Mouse (Mus musculus): ENCODE results near the gene Sox8.
A peak's percentile ranks its signal among the peaks of the same experiment; 100 is the strongest.

The Sox8 gene

DNA sequence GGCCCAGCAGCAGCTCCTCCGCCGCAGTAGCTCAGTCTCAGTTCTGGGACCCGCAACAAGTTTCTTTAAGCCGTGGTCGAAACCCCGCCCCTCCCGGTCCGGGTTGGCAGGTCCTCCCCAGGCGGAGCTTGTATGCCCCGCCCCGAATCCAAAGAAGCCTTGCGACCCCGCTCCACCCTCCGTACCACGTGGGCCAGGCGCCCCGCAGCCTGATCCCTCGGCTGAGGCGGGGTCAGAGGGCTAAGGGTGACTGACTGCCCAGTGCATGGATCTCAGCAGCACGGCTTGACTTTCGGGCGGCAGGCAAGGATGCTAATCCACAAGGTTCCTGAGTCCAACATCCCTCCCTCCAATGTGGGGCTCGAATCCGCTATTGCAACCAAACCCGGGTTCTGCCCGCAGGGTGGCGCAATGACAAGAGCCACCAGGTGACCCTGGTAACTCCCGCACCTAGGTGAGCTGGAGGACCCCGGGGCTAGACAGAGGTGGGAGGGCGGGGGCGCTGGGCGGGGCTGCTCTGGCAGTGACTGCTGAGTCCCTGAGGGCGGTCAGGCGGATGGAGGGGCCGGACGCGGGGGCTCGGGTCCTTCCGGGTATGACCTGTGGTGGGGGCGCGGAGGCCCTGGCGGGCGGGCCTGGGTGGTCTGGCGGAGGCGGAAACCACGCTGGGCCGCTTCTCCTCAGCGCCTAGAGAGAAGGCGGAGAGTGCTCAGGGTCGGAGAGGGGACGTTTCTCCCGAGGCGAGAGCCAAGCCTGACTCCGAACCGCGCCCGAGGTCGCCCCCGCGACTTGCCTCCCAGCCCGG lies at the start of gene Sox8:
TSS of gene Sox8 (minus strand) at position 39 of the 805 bp plus-strand sequence.
- DNase-seq, result peak; percentile 87 to 92

DNA sequence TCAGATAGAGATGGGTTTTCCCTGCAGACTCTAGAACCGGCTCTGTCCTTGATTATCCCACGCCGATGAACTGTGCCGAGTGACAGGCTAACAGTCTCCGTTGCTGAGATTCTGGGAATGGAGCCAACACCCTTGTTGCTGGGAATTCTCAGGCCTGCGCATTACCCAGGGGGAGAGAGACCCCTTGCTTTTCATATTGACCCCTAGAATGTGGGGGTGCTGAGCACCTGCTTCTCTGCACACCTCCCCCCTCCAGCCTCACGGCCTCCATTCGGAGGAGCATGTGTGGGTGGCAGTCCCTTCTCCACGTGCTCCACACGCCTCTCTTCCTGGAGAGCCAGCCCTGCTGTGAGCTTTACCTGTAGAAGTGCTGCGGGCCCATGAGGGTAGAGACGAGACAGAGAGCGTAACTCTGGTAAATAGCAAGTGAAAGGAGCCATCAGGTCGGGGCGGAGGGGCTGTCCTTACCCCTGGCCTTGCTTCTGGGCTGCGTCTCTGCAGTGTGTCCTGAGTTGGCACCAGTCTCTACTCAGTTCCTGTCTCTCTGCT lies 48.1 kb upstream of the Sox8 start:
- peak in 1 of 2 experiments; percentile 49 for DNase-seq

DNA sequence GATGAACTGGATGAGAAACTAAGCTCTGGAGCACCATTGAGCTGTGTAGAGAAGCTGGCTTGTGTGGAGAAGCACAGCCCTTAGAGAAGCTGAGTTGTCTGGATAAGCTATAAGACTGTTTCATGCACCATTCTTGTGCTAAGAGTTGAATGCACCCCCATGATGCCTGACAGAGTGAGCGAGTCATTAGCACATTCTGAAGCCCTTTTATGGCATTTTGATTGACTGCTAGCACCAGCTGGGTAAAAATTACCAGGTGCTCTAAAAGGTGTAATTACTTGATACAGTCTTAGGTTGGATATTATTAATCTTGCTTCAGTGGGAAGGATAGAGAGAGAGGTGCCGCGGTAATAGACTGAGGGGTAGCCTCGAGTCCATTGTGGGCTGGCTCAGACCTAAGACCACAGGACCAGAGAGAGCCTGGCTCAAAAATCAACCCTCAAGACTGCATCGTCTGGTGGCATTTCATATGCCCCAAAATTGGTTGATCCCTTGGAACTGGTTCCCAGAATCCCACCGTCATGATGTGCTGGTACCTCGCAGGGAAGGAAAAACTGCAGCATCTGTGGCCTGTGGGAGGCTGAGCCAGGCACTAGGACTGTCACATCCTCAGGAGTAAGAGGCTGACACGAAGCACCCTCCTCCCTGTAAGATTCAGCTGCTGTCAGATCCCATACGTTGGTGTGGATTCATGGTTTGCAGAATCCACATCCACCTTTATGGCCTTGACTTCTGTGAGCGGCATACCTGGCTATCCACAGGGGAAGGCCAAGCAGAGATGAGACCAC lies 44.4 kb upstream of the Sox8 start:
- no peak for DNase-seq

DNA sequence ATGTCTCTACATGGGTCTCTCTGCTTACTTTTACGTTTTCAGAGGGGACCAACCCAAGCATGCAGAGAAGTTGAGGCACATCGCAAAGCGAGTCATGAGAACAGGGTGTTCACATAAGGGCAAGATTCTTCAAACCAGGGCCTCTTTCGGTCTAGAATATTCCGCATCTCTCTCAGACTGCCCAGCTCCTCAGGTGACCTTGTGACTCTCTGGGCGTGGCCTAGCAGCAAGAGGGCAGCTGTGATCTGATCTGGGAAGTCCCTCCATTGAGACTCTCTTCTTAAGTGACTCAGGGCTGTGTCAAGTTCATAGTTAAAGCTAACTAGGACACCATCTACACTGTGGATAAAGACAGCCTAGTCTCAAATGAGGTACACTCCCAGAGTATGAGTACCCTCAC lies 42.8 kb upstream of the Sox8 start:
- no peak for DNase-seq

DNA sequence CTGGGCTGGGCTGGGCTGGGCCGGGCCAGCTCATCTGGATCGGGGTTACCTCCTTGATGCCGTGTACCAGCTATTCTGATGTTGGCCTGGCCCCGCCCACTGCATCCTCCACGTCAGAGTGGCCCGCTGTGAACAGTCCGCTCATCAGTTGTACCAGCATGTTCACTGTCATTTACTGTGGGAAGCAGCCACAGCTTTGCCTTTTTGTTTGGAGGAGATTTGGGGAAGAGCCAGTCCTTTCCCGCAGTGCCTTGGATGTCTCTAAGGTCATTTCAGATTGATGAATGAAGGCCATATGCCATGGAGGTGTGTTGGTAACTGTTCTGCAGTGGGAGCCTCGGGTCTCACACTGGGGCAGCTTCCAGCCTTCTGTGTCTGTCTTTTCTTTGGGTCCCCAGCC lies 42.1 kb upstream of the Sox8 start:
- DNase-seq, result no peak

DNA sequence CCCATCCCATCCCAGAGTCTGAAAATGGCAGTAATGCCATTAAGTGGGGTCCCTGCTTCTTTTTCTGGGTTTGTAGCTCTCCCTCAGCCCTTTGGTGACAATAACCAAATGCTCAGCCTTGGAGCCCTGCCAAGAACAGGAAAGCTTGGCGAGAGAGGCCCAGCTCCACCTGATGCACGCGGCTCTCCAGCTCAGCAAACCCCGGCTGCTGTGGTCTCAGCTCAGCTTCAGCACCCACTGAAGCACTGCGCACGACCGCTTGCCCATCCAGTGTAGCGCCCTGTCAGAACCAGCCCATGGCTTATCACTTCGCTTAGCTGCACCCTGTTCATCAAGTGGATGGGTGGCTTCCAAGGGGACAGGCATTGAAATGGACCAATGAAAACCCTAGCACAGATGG lies 39.7 kb upstream of the Sox8 start:
- peak; percentile 54 to 65 for DNase-seq

DNA sequence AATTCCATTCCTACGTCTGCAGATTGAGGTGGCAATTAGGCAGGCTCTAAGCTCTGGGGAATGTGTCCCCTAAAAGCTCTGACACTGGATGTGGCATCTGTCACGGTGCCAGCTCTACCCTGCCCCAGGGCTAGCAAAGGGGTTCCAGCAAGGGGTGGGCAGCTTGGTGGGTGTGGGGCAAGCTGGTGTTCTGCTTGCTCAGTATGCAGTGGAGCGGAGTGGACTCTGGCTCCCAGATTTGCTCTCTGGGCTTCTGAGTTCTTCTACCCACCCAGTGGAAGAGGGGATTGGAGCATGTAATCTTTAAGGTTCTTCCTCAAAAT lies 39.0 kb upstream of the Sox8 start:
- DNase-seq, result peak in 1 of 2 experiments; percentile 28

DNA sequence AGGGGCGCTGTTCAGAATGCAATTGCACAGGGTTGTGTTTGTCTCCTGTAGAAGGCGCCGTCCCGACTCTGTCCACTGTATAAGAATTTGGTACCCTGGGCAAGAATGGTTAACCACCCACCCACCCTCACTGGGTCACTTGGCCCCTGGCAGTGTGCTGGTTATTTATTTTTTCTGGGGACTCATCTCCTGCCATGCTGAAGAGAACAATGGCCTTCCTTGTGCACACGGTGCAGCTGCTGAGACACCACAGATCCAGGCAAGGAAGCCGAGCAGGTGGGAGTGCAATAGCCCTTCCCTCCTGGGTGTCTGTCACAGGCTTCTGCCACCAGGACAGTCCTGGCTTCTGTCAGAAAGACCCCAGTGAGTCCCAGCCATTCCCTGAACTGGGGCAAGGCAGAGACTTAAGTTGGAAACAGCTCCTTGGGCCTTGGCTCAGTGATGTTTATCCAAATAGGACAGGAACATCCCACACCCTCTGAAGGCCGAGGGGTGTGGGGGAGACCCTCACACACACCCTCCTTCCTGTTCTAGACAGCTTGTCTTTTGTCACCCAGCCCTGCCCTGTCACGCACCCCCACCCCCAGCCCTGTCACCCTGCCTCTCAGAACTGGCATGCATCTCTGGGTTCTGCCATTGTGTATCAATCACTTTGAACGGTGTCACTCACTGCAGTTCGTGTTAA lies 38.5 kb upstream of the Sox8 start:
- DNase-seq, result no peak

DNA sequence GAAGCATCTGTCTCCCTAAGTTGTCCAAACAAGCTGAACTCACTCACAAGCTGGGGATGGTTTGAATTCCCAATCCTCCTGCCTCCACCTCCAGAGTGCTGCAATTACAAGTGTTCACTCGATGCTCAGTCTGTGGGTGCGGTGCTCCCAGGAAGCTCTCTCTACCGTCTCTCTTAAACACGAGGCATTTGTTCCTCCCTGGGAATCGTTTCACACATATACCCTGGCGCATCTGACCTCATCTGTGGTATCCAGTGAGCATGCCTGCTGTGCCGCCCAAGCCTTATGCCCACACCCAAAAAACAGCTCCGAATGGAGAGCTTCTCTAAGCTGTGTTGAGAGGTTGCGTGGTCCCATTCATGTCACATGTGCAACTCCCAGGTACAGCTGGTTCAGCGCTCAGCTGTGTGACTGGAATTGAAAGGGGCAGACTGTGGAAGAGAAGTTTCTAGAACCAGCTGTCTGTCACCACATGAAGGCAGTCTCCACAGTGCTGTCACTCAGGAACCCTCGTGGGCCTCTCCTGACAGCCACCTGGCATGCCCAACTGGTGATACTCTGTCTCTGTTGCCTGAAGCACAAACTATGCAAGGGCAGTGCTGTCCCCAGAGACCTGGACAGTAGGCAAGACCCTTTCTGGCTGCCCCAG lies 37.8 kb upstream of the Sox8 start:
- no peak for DNase-seq

DNA sequence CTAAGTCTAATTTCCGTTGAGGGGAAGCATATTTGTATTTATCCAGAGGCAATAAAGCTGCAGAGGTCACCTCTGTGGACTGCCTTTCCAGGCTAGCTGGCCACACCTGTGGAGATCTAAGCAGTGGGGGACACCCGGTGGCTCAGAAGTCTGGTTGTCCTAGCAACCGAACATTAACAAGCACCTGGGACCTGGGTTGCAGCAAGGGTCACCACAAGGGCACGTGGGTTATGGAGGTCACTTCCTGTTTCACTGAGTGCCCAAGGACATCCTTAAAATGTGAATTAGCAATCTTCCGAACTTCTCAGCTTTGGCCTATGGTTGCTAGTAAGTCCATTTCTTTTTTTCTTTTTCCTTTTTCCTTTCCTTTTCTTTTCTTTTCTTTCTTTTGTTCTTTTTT lies 33.7 kb upstream of the Sox8 start:
- DNase-seq, result peak in 1 of 2 experiments; percentile 27

DNA sequence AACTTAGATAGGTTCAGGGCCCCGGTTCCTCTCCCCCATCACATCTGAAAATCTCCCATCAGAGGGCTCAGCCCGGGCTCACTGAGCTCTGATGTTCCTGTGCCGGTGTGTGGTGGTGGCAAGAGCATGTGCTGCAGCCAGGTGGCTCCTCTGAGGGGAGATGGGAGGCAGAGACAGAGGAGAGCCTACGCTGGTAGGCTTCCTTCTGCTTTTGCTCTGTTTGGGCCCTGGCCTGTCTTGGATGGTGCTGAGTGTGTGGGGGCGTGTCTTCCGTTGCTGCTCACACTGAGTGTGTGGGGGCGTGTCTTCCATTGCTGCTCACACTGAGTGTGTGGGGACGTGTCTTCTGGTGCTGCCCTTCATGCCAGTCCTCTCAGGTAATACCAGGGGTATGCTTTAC lies 31.9 kb upstream of the Sox8 start:
- DNase-seq, result no peak

DNA sequence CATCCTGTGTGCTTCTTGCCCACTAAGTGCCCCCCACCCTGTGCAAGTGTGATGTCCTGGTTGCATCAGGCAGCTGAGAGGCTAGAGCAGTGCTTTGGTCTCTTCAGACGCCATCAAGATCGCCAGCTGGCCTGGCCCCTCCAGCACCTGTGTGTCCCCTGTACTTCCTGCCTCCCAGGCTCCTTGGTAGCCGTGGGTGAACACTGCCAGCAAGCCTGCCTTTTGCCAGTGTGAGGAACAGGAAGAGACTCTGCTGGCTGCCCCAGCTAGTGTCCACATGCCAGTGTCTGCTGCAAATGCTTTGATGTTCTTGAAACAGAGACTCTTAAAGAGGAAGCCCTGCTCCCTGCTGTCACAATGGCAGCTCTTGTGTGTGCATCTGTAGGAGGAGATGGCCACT lies 27.1 kb upstream of the Sox8 start:
- DNase-seq, result no peak

DNA sequence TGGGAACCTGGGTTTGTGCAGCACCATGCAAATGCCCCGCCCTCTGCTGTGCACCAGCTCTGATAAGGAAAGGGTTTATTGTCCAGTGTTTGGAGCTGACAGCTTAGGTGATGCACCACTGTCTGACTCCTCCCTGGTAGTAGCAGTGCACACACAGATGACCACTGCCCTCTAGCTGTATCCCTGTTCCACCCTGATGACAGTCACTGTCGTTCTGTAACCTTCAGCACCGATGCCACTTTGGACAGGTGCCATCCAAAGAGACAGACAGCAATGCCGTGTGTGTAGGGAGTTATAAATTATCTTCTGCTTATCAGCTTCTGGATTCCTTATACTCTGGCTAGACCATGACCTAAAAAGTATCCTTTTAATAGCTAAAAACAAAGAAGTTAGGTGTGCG lies 25.0 kb upstream of the Sox8 start:
- no peak for DNase-seq

DNA sequence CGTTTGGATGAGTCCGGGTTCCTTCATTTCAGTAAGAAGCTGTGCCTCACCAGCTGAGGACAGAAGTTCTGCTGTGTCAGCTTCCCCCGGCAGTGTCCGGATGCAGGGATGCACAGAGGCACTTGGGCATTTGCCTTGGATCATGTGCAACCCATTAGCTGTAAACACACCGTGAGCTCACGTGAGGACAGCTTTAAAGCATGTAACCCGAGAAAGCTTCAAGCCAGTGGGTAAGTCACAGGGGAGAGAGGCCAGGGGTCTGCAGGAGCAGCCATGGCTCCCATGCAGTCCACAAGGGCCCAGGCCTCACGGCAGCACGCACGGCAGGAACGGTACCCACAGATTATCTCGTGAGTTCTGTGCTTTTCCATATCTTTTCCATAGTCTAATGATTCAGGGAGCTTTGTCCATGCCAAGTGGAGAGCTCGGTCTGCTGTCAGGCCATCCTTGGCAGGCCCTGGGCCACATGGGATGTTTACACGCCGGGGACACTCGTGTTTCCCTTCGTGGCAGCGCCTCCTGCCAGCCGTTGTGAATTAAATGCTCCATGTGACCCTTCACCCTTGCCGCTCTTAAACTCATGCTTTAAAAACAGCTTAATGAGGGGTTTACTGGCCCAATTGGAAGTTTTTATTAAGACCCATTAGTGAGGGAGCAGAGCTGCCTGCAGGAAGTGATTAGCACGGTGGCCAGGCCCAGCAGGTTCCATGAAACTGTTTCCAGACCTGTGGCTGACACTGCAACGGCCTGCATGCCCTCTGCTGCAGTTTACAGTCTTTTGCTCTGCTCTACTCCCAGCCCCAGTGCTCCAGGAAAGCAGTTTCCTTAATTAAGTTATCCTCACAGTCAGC lies 23.1 kb upstream of the Sox8 start:
- DNase-seq, result peak; percentile 28 to 40

DNA sequence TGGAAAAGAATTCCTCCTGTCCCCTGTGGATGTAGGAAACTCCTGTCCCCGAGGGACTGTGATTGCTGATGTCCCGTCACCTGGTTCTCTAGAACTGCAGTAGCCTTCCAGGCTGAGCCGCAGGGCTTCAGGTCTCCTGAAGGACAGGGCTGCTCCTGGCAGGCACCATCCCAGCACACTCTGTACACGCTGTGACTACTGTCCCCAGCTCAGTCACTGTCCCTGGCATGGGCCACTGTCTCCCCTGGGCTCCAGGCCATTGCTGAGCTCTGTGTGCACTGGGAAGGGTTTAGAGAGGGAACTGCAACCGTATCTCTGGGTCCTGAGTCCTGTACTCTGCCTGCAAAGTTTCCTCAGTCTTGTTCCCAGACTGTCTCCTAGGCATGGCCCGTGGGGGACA lies 21.9 kb upstream of the Sox8 start:
- no peak for DNase-seq

DNA sequence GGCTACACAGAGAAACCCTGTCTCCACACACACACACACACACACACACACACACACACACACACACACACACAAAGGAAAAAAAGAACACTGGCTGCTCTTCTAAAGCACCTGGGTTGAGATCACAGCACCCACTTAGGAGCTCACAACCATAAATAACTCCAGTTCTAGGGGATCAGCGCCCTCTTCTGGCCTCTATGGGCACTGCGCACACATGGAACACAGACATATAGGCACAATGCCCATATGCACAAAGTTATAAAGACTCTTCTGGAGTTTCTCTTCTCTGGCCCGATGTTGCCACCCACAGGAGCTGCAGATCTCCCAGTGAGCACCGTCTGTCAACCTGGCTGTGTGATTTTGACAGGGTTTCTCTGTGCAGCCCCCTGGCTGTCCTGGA lies 20.5 kb upstream of the Sox8 start:
- no peak for DNase-seq

DNA sequence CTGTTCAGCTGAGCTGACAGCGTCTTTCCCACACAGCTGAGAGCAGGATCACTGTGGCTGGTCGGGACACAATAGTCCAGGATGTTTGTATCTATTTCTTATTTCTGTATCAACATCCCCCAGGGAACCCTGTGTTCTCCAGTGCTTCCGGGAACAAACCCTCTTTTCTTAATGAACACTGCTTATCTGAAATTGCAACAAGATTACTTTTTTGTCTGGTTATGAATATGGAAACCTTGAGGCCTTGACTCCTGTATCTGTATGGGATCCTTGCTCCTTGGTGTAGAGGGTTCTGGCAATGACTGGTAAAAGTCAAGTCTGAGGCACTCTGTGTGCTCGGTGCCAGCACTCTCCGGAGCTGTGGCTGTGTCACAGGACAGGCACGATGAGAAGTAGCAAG lies 19.6 kb upstream of the Sox8 start:
- no peak for DNase-seq

DNA sequence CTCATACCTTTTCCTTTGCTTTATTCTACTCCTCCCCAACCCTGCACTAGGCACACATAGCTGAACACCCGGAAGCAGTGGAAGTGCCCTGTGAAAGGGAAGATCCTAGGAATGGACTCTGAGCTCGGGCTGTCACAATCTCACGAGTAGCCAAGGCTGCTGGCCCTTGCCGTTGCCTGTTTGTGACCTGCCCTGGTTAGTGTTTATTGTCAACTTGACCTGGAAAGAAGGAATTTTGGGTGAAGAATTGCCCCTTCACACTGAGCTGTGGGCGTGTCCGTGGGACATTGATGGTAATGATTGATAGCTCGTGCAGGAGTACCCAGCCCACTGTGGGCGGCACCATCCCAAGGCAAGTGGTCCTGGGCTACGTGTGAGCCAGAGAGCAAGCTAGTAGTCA lies 14.2 kb upstream of the Sox8 start:
- DNase-seq, result no peak

DNA sequence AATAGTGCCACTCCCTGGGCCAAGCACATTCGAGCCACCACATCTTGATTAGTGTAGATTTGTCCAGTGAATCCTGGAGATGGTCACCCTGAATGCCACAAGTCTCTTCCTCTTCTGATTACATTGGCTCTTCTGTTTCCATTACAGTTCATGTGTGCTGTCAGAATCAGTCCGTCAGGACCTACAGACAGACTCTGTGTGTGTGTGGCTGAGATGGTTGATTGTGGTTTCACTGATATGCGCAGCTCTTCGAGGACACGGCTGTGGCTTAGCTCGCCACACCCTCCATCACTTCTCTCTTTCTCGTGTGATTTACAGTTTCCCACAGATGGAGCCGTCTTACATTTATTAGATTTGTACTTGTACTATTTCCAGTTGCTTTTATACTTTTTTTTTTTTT lies 13.4 kb upstream of the Sox8 start:
- no peak for DNase-seq

DNA sequence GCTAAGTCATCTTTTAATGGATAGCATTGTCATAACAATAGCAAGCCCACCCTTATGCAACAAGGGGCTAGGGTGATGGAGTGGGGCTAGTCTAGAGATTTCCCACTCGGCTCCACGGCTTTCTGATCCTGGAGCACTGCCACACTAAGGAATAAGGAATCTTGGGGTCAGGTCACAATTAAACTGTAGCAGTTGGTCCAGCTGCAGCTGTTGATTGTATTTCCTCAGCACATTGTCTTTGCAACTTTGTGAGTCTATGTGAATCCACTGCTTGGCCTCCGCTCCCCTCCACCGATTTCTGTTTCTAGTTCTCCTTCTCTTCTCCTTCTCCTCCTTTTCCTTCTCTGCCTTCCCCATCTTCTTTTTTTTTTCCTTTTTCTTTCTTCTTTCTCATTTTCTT lies 12.6 kb upstream of the Sox8 start:
- DNase-seq, result no peak

DNA sequence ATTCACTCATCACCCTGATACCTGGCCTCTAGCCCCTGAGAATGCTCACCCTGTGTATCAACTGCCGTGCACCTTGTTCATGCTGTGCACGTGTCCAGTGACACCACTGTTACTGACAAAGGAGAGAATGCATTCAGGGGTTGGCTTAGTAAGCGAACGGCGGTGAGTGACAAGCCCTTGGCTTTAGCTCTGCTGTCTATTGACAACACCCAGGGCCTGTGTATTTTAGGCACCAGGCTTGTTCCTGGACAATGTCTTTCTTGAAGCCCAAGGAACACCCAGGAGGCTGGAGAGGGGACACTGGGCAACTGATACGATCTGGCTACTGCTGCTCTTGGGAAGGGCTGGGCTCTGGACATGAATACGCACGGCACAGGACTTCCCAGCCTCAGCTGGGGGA lies 11.6 kb upstream of the Sox8 start:
- no peak for DNase-seq

Measured in kidney, postnatal 4 days (tissue).